Mouse (Mus musculus): ENCODE data around the gene Uckl1.

The Uckl1 gene

GRCm38 (mm10) chr2:181589732-181590105 lies 5.0 kb upstream of the Uckl1 start:
- DNase-seq (ENCODE audit: low spot score), result no peak

GRCm38 (mm10) chr2:181589011-181589731 lies 4.5 kb upstream of the Uckl1 start:
- DNase-seq (ENCODE audit: low spot score), result no peak

GRCm38 (mm10) chr2:181588229-181588780 lies 3.6 kb upstream of the Uckl1 start:
- no peak for DNase-seq (ENCODE audit: low spot score)

- no peak for DNase-seq (ENCODE audit: low spot score)
Measured at GRCm38 (mm10) chr2:181587796-181588195, 3.1 kb upstream of the Uckl1 start.

- no peak for DNase-seq (ENCODE audit: low spot score)
Measured at GRCm38 (mm10) chr2:181586124-181586523, 1.4 kb upstream of the Uckl1 start.

- DNase-seq (ENCODE audit: low spot score), result no peak
Measured at GRCm38 (mm10) chr2:181585506-181585905, 814 bp upstream of the Uckl1 start.

- no peak for DNase-seq (ENCODE audit: low spot score)
Measured at GRCm38 (mm10) chr2:181583460-181584257, 1.0 kb downstream of the Uckl1 start.

GRCm38 (mm10) chr2:181582939-181583338 lies 1.8 kb downstream of the Uckl1 start:
- DNase-seq (ENCODE audit: low spot score), result no peak

- DNase-seq (ENCODE audit: low spot score), result peak; percentile 3
Measured at GRCm38 (mm10) chr2:181582358-181582757, 2.3 kb downstream of the Uckl1 start.

GRCm38 (mm10) chr2:181581402-181582120 lies 3.1 kb downstream of the Uckl1 start:
- DNase-seq (ENCODE audit: low spot score), result peak; percentile 84

- peak; percentile 72 for DNase-seq (ENCODE audit: low spot score)
Measured at GRCm38 (mm10) chr2:181581016-181581401, 3.7 kb downstream of the Uckl1 start.

- DNase-seq (ENCODE audit: low spot score), result no peak
Measured at GRCm38 (mm10) chr2:181580131-181580772, 4.4 kb downstream of the Uckl1 start.

- no peak for DNase-seq (ENCODE audit: low spot score)
Measured at GRCm38 (mm10) chr2:181579681-181580080, 5.0 kb downstream of the Uckl1 start.

GRCm38 (mm10) chr2:181578790-181579618 lies 5.7 kb downstream of the Uckl1 start:
- DNase-seq (ENCODE audit: low spot score), result no peak

- DNase-seq (ENCODE audit: low spot score), result no peak
Measured at GRCm38 (mm10) chr2:181577981-181578581, 6.6 kb downstream of the Uckl1 start.

- no peak for DNase-seq (ENCODE audit: low spot score)
Measured at GRCm38 (mm10) chr2:181577126-181577525, 7.6 kb downstream of the Uckl1 start.

GRCm38 (mm10) chr2:181576613-181577012 lies 8.1 kb downstream of the Uckl1 start:
- DNase-seq (ENCODE audit: low spot score), result no peak

GRCm38 (mm10) chr2:181574921-181575545 lies 9.7 kb downstream of the Uckl1 start:
- DNase-seq (ENCODE audit: low spot score), result no peak

GRCm38 (mm10) chr2:181573961-181574360 lies 10.7 kb downstream of the Uckl1 start:
- no peak for DNase-seq (ENCODE audit: low spot score)
